Mouse (Mus musculus): ENCODE measurements around the gene Fbxo39.

The Fbxo39 gene

DNA sequence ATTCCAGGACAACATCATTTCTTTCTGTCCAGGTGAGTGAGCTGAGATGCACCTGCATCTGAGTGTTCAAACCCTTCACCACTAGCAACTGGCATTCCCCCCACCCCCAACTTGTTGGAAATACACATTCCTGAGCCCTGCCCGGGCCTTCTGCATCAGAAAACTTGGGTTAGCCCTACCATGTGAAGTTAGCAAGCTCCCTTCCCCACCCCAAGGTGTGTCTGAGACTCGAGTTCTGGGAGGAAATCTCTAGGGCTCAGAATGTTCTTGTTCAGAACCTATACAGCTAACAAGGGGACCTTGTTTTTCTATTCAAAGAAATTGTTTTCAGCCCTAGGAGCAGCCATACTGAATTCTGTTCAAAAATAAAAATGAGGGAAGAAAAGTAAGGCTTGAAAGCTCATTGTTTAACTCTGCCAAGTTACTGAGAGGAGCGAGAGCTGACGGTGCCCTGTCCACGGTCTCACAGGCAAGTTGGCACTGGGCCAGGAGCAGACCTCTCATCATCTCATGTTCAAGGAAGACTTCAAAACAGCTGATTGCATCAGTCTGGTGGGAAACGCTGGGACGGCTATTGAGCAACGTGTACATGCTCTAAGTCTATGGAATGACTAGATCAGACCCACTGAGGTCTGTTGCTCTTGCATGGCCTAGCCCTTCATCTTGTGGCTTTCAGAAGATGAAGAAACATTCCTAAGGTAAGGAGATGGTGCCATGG lies 49.4 kb downstream of the Fbxo39 start:
- DNase-seq (ENCODE audit: low read depth, low spot score), result no peak

GRCm38 (mm10) chr11:72364526-72364925 lies 50.3 kb downstream of the Fbxo39 start:
- no peak for DNase-seq (ENCODE audit: low read depth, low spot score)

DNA sequence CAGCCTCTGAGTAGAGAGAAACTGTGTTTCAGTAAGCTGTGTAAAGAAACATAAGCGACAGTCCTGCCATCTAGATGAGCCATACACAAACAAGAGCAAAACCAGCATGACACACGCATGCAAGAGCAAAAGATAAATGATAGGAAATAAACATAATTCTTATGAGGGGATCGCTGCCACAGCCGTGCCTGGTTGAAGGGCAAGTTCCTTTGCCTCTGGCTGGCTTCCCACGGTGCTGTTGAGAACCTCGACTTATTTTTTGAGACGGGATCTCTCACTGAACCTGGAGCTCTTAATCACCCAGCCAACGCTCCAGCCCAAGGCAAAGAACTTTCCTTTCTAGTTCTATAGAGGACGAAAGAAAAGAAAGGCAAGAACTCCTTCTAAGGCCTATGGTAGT lies 51.9 kb downstream of the Fbxo39 start:
- no peak for DNase-seq (ENCODE audit: low read depth, low spot score)

DNA sequence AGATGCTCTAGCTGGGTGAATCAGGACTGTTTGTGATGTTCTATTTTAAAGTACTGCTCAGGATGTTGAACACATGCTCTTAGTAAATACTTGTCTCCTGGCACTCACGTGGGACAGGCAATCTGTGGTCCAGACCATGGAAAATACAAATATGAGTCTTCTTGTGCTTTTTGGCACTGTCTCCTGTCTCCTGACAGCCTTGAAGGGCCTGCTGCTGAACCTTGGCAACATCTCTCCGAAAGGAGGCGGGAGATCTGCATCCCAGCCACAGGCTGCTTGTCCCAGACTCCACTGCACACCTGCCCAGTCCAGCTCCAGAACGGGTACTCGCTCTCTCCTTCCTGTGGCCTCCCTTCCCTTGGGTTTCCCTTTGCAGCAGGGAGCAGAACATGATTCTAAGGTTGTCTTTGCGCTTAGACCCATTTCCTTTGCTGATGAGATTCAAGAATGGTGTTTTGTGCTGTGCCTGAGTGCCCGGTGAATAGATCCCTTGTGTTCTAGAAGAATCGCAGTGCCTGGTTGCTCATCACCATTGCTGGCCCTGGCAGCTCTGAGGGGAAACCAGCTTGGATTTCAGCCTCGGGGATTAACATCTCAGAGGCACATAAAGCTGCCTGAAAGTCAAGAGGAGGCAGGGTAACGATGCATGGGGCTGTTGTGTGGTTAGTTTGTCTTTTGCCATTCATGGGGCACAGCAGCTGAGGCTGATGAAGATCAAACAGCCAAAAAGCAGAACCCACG lies 53.9 kb downstream of the Fbxo39 start:
- DNase-seq (ENCODE audit: low read depth, low spot score), result no peak
